Mouse (Mus musculus) hindbrain, embryonic 14.5 days (tissue): ENCODE results near the gene Lcmt1. TPM values are rescaled to one million over a fixed set of nuclear protein-coding genes. Genes with fewer than 3 reads are reported as not detected.

ENCODE experiments used
- ATAC-seq: fragments of 200-750 bp; cut with Nextera tagmentation; 2 replicates; pipeline ENCODE4 v1.8.0; 2017; ENCODE audit warnings: moderate number of reproducible peaks, mild to moderate bottlenecking, moderate TSS enrichment, moderate library complexity; ENCODE audit not compliant: low FRiP score
- DNase-seq: peaks from one replicate; pipeline ENCODE4 v3.0.0-alpha.2; 2015; ENCODE audit warnings: low spot score
- H3K27ac ChIP-seq: fragments of 300-500 bp; sonication (generic); 2 replicates; pipeline ENCODE4 v1.5.1; 2014; ENCODE audit warnings: mild to moderate bottlenecking, moderate library complexity
- H3K27me3 ChIP-seq: fragments of 300-500 bp; sonication (generic); 2 replicates; pipeline ENCODE4 v1.6.1; 2014; ENCODE audit warnings: mild to moderate bottlenecking, low read length, mixed read lengths; ENCODE audit not compliant: control insufficient read depth, insufficient read depth
- H3K36me3 ChIP-seq: fragments of 300-500 bp; sonication (generic); replicated peaks from 2 replicates; pipeline ENCODE4 v1.6.1; 2014; ENCODE audit not compliant: control insufficient read depth, insufficient read depth
- H3K4me1 ChIP-seq: fragments of 300-500 bp; sonication (generic); replicated peaks from 2 replicates; pipeline ENCODE4 v1.6.1; 2014; ENCODE audit warnings: antibody characterized with exemption, low read length, mixed read lengths; ENCODE audit not compliant: control insufficient read depth, insufficient read depth
- H3K4me2 ChIP-seq: fragments of 300-500 bp; sonication (generic); replicated peaks from 2 replicates; pipeline ENCODE4 v1.6.1; 2014; ENCODE audit warnings: mild to moderate bottlenecking, moderate library complexity
- H3K4me3 ChIP-seq: fragments of 300-500 bp; sonication (generic); replicated peaks from 2 replicates; pipeline ENCODE4 v1.5.1; 2014; ENCODE audit warnings: mild to moderate bottlenecking, low read length
- H3K9ac ChIP-seq: fragments of 300-500 bp; sonication (generic); 2 replicates; pipeline ENCODE4 v1.6.1; 2014
- H3K9me3 ChIP-seq: fragments of 300-500 bp; sonication (generic); 2 replicates; pipeline ENCODE4 v1.6.1; 2016; ENCODE audit warnings: low read length; ENCODE audit not compliant: control insufficient read depth
- WGBS: fragments of 180-500 bp; shearing (Covaris S2); extraction: QIAGEN DNeasy Blood & Tissue Kit; methylation state at CpG from one replicate; pipeline ENCODE4 v1.1.7; 2014; 5-methylcytosine and 5-hydroxymethylcytosine counted together
- polyA plus RNA-seq: library from polyadenylated mRNA; unstranded; fragments of >200 nt; fragmentation: Nextera tagmentation; extraction: Ambion mirVana; gene quantifications from 2 replicates; pipeline ENCODE4 v1.2.1, GENCODE M21; 2014

The Lcmt1 gene
- polyA plus RNA-seq, 1 experiment from 2014 or later, result 106 TPM

DNA sequence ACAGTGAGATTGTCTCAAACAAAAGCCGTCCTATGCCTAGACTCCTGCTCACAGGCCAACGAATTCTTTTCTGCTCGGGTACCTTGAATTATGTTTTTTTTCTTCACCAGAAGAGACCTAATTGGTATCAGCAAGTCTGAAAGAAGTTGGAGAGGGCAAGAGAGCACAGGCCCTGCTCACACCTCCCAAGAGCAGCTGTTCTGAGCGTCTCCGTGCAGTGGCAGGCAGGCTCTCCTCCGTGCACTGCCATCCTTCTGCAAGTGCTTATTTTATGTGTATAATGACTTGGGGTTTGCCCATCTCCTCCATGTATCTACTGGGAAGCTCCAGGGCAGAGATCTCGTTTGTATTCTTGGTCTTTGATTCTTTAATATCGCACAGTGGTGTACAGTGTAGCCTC is 2.8 kb upstream of the Lcmt1 start:
- WGBS, result 78% methylated on average over 8 of the region's 8 CpGs
- Histone ChIP-seq H3K36me3 (no peaks in the 10 kb centered on the region), H3K4me3 (no peak overlapping the region), H3K9ac (peak overlapping the region; percentile 21; the same call in 1 of the 2 replicates), H3K4me2 (no peak overlapping the region), H3K27ac (no peak overlapping the region), H3K4me1 (peaks cover 19% of the 10 kb centered on the region), H3K27me3 (no peaks in the 10 kb centered on the region), H3K9me3 (no peaks in the 10 kb centered on the region)
- DNase-seq, result no peak
- no peak for ATAC-seq

- no peak for ATAC-seq
These were observed 2.1 kb upstream of the Lcmt1 start for GRCm38 (mm10) chr7:123367218-123368150.

GRCm38 (mm10) chr7:123368187-123368586 is 1.4 kb upstream of the Lcmt1 start:
- ATAC-seq, result no peak
- Histone ChIP-seq H3K36me3 (no peaks in the 10 kb centered on the region), H3K27ac (no peak overlapping the region), H3K4me1 (peaks cover 19% of the 10 kb centered on the region), H3K9me3 (no peaks in the 10 kb centered on the region), H3K9ac (peak overlapping the region; percentile 69), H3K27me3 (no peaks in the 10 kb centered on the region), H3K4me2 (peak overlapping the region; percentile 86), H3K4me3 (peak overlapping the region; percentile 85)
- no peak for DNase-seq
- 74% methylated on average over 2 of the region's 2 CpGs for WGBS

More at GRCm38 (mm10) chr7:123367218-123368150, 2.1 kb upstream of the Lcmt1 start:
- H3K4me2 ChIP-seq, result peak overlapping the region; percentile 86; the same call in 1 of the 2 replicates
- no peak overlapping the region for H3K27ac ChIP-seq
- no peaks in the 10 kb centered on the region for H3K36me3 ChIP-seq
- H3K4me3 ChIP-seq, result no peak overlapping the region
- no peaks in the 10 kb centered on the region for H3K9me3 ChIP-seq
- peak overlapping the region; percentile 69; the same call in 1 of the 2 replicates for H3K9ac ChIP-seq
- no peaks in the 10 kb centered on the region for H3K27me3 ChIP-seq
- no peak for DNase-seq
- peaks cover 19% of the 10 kb centered on the region for H3K4me1 ChIP-seq
- 74% methylated on average over 16 of the region's 16 CpGs for WGBS

- Histone ChIP-seq H3K27me3 (no peaks in the 10 kb centered on the region), H3K4me2 (peak overlapping the region; percentile 86), H3K36me3 (no peaks in the 10 kb centered on the region), H3K4me3 (peak overlapping the region; percentile 85), H3K27ac (peak overlapping the region; percentile 79), H3K9me3 (no peaks in the 10 kb centered on the region), H3K9ac (peak overlapping the region; percentile 69), H3K4me1 (peaks cover 19% of the 10 kb centered on the region)
- DNase-seq, result peak; percentile 41
- peak; percentile 75 for ATAC-seq
- 3% methylated on average over 40 of the region's 51 CpGs for WGBS
These were observed 522 bp upstream of the Lcmt1 start for GRCm38 (mm10) chr7:123368778-123369746.

DNA sequence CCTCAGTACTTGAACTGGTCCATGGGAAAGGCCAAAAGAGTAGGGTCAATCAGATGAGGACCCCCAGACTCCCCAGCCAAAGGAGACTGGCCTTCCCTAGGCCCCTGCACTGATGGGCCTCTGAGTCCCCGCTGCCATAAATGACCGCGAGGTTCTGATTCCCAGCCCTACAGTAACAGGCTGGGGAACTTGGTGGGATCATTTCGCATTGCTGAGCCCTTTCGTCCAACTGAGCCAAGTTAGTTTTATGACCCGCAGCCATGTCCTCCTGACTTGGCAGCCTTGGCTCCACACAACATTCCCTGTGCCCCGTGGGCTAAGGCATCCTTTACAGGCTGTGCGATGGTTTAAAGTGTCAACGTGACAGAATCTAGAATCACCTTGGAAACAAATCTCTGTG is 1.1 kb downstream of the Lcmt1 start:
- H3K36me3 ChIP-seq, result no peaks in the 10 kb centered on the region
- DNase-seq (no peak), ATAC-seq (no peak)
- no peaks in the 10 kb centered on the region for H3K27me3 ChIP-seq
- H3K4me1 ChIP-seq, result peaks cover 19% of the 10 kb centered on the region
- 50% methylated on average over 9 of the region's 9 CpGs for WGBS
- no peak overlapping the region for H3K27ac ChIP-seq
- H3K9ac ChIP-seq, result peak overlapping the region; percentile 69
- H3K4me3 ChIP-seq, result peak overlapping the region; percentile 85
- H3K9me3 ChIP-seq, result no peaks in the 10 kb centered on the region
- peak overlapping the region; percentile 86 for H3K4me2 ChIP-seq

GRCm38 (mm10) chr7:123371501-123371900 is 1.9 kb downstream of the Lcmt1 start:
- ATAC-seq (no peak), DNase-seq (no peak)
- Histone ChIP-seq H3K36me3 (no peaks in the 10 kb centered on the region), H3K9ac (no peak overlapping the region), H3K9me3 (no peaks in the 10 kb centered on the region), H3K27ac (no peak overlapping the region), H3K4me3 (no peak overlapping the region), H3K4me2 (no peak overlapping the region), H3K4me1 (peaks cover 19% of the 10 kb centered on the region), H3K27me3 (no peaks in the 10 kb centered on the region)
- WGBS, result 67% methylated on average over 3 of the region's 3 CpGs

GRCm38 (mm10) chr7:123377443-123378400 is 8.1 kb downstream of the Lcmt1 start:
- Histone ChIP-seq H3K27ac (peak overlapping the region; percentile 69), H3K4me1 (peaks cover 16% of the 10 kb centered on the region), H3K4me2 (peak overlapping the region; percentile 70), H3K9me3 (no peaks in the 10 kb centered on the region), H3K4me3 (peak overlapping the region; percentile 65), H3K9ac (peak overlapping the region; percentile 75), H3K27me3 (no peaks in the 10 kb centered on the region), H3K36me3 (no peaks in the 10 kb centered on the region)
- ATAC-seq (peak; percentile 99), DNase-seq (peak; percentile 94)
- WGBS, result 5% methylated on average over 41 of the region's 41 CpGs

GRCm38 (mm10) chr7:123385693-123386407 is 16.3 kb downstream of the Lcmt1 start:
- no peak for DNase-seq
- ATAC-seq, result no peak
- no peak overlapping the region for H3K4me3 ChIP-seq
- H3K36me3 ChIP-seq, result peaks cover 33% of the 10 kb centered on the region
- no peak overlapping the region for H3K27ac ChIP-seq
- H3K9me3 ChIP-seq, result no peaks in the 10 kb centered on the region
- H3K4me1 ChIP-seq, result no peaks in the 10 kb centered on the region
- H3K4me2 ChIP-seq, result no peak overlapping the region
- H3K27me3 ChIP-seq, result no peaks in the 10 kb centered on the region
- no peak overlapping the region for H3K9ac ChIP-seq
- WGBS, result 69% methylated on average over 11 of the region's 11 CpGs
